8 mouse cellular contexts compared by ENCODE assay signal in genomic region chr7:79660291-79661150, GRCm38 (mm10). TPM values are rescaled to one million over a fixed set of nuclear protein-coding genes. Genes with fewer than 3 reads are reported as not detected.
DNase-seq lines count a peak whose midpoint lies in the region; ATAC-seq lines count a peak whose summit lies in the region.

No protein-coding gene starts in this region.

- DNase-seq in adrenal gland, postnatal 14 days: peak; percentile 15
- no peak for DNase-seq in adrenal gland, adult 18-20 months (ENCODE audit: low spot score in 2 of 2)
- DNase-seq in hindbrain, embryonic 10.5 days (ENCODE audit: low spot score): no peak
- DNase-seq in mesoderm, embryonic 11.5 days (ENCODE audit: low read depth, low spot score): peak; percentile 5
- DNase-seq in cerebellum, postnatal 25 days: no peak

- no peak for ATAC-seq in megakaryocyte, adult 5-6 weeks (ENCODE audit: poor library complexity, severe bottlenecking)
- ATAC-seq in activated CD4-positive, CD25-positive, alpha-beta regulatory T cell, adult 4 months: no peak

- no peaks in the 10 kb centered on the region for H3K9me3 ChIP-seq in megakaryocyte, embryonic 14.5 days
- H3K9me3 ChIP-seq in hindbrain, embryonic 10.5 days: no peaks in the 10 kb centered on the region

- peak overlapping the region; percentile 98 for H3K4me3 ChIP-seq in megakaryocyte, embryonic 14.5 days (replicated peaks)
- H3K4me3 ChIP-seq in hindbrain, embryonic 10.5 days: peak overlapping the region; percentile 100

- under 1% methylated on average over 73 of the region's 73 CpGs for WGBS in hindbrain, embryonic 10.5 days

- peaks cover 4% of the 10 kb centered on the region for H3K36me3 ChIP-seq in megakaryocyte, embryonic 14.5 days (replicated peaks; ENCODE audit: low read length)
- peaks cover 26% of the 10 kb centered on the region for H3K36me3 ChIP-seq in hindbrain, embryonic 10.5 days

- H3K4me1 ChIP-seq in megakaryocyte, embryonic 14.5 days: peaks cover 44% of the 10 kb centered on the region
- peaks cover 39% of the 10 kb centered on the region for H3K4me1 ChIP-seq in hindbrain, embryonic 10.5 days (replicated peaks)

- peaks cover 2% of the 10 kb centered on the region for H3K27me3 ChIP-seq in megakaryocyte, embryonic 14.5 days (replicated peaks)
- no peaks in the 10 kb centered on the region; the same call in 1 of the 2 replicates for H3K27me3 ChIP-seq in hindbrain, embryonic 10.5 days (ENCODE audit: insufficient read depth, poor library complexity, severe bottlenecking)

- H3K27ac ChIP-seq in hindbrain, embryonic 10.5 days: peak overlapping the region; percentile 94

RNA-seq across cellular contexts. Expression of gene Ticrr, which starts 0.5 kb away (rescaled TPM):
- total RNA-seq in adrenal gland, postnatal 14 days (2021): 2.0 and 2.3 TPM in 2 replicates
- under 1 TPM; 0.07 to 0.13 TPM for total RNA-seq in adrenal gland, adult 18-20 months (2021)
- polyA plus RNA-seq in megakaryocyte, embryonic 14.5 days (2012; ENCODE audit: insufficient read depth, low replicate concordance): 1.9 and 4.4 TPM in 2 replicates
- 22.4 and 22.8 TPM in 2 replicates for total RNA-seq in megakaryocyte, adult 5-6 weeks (2015)
- total RNA-seq in megakaryocyte, adult 5-6 weeks (2017): 12.4 and 21.5 TPM in 2 replicates
- polyA plus RNA-seq in hindbrain, embryonic 10.5 days (2016; fragmentation: Nextera tagmentation; extraction: Ambion mirVana): 16.1 and 16.5 TPM in 2 replicates
- 1 to 10 TPM; 1.9 to 2.3 TPM for polyA plus RNA-seq in activated CD4-positive, CD25-positive, alpha-beta regulatory T cell, adult 4 months (2017; shearing (Covaris generic))

RNA-seq across cellular contexts. Expression of gene Rhcg, which starts 43.1 kb away (rescaled TPM):
- 1.9 and 2.4 TPM in 2 replicates for total RNA-seq in adrenal gland, postnatal 14 days (2021)
- total RNA-seq in adrenal gland, adult 18-20 months (2021): 10 to 100 TPM; 13.8 to 22.0 TPM
- polyA plus RNA-seq in megakaryocyte, embryonic 14.5 days (2012; ENCODE audit: insufficient read depth, low replicate concordance): not detected in 2 replicates
- 0.18 and 1.0 TPM in 2 replicates for total RNA-seq in megakaryocyte, adult 5-6 weeks (2015)
- 0.77 TPM in 1 of 2 replicates, not detected in the other for total RNA-seq in megakaryocyte, adult 5-6 weeks (2017)
- polyA plus RNA-seq in hindbrain, embryonic 10.5 days (2016; fragmentation: Nextera tagmentation; extraction: Ambion mirVana): 0.12 and 0.67 TPM in 2 replicates
- polyA plus RNA-seq in activated CD4-positive, CD25-positive, alpha-beta regulatory T cell, adult 4 months (2017; shearing (Covaris generic)): not detected

RNA-seq across cellular contexts. Expression of gene Kif7, which starts 55.0 kb away (rescaled TPM):
- 4.2 and 5.0 TPM in 2 replicates for total RNA-seq in adrenal gland, postnatal 14 days (2021)
- total RNA-seq in adrenal gland, adult 18-20 months (2021): 1 to 10 TPM; 2.3 to 2.5 TPM
- 1.4 TPM in 1 of 2 replicates, not detected in the other for polyA plus RNA-seq in megakaryocyte, embryonic 14.5 days (2012; ENCODE audit: insufficient read depth, low replicate concordance)
- total RNA-seq in megakaryocyte, adult 5-6 weeks (2015): 0.11 and 0.13 TPM in 2 replicates
- total RNA-seq in megakaryocyte, adult 5-6 weeks (2017): 0.51 TPM in 1 of 2 replicates, not detected in the other
- 5.2 and 5.9 TPM in 2 replicates for polyA plus RNA-seq in hindbrain, embryonic 10.5 days (2016; fragmentation: Nextera tagmentation; extraction: Ambion mirVana)
- under 1 TPM; 0.29 to 0.74 TPM for polyA plus RNA-seq in activated CD4-positive, CD25-positive, alpha-beta regulatory T cell, adult 4 months (2017; shearing (Covaris generic))

Comparison
In these comparisons a context has a peak if more than half of its experiments do, and no peak if none do; other contexts are left out.
1. DNase-seq: peak in adrenal gland, postnatal 14 days (single experiment) and mesoderm, embryonic 11.5 days (single experiment); none in adrenal gland, adult 18-20 months (0 of 2), hindbrain, embryonic 10.5 days (single experiment) and cerebellum, postnatal 25 days (0 of 2).